Mouse (Mus musculus): ENCODE results near the gene St5. TPM values are rescaled to one million over a fixed set of nuclear protein-coding genes. Genes with fewer than 3 reads are reported as not detected.

Gene St5
- 28.6 and 31.4 TPM in 2 replicates for polyA plus RNA-seq (2015; fragmentation: Nextera tagmentation; extraction: Ambion mirVana)

- peak; percentile 94 for DNase-seq (ENCODE audit: low spot score)
Measured at GRCm38 (mm10) chr7:109703190-109704015, at the start of gene St5, which contains the start of gene Akip1. Gene St5, minus strand, starts transcription at chr7:109703605. Gene Akip1, plus strand, starts transcription at chr7:109703690.

GRCm38 (mm10) chr7:109752008-109752925 lies 48.9 kb upstream of the St5 start, which contains the start of gene Tmem9b:
Gene Tmem9b, minus strand, starts transcription at chr7:109752875.
- DNase-seq (ENCODE audit: low spot score) = peak; percentile 85

- DNase-seq (ENCODE audit: low spot score) = no peak
Measured at GRCm38 (mm10) chr7:109751427-109752007, 48.1 kb upstream of the St5 start.

GRCm38 (mm10) chr7:109747747-109748146 lies 44.3 kb upstream of the St5 start:
- DNase-seq (ENCODE audit: low spot score) = no peak

GRCm38 (mm10) chr7:109741703-109742102 lies 38.3 kb upstream of the St5 start:
- no peak for DNase-seq (ENCODE audit: low spot score)

- DNase-seq (ENCODE audit: low spot score) = no peak
Measured at GRCm38 (mm10) chr7:109741060-109741459, 37.7 kb upstream of the St5 start.

GRCm38 (mm10) chr7:109739822-109740370 lies 36.5 kb upstream of the St5 start:
- DNase-seq (ENCODE audit: low spot score) = no peak

- no peak for DNase-seq (ENCODE audit: low spot score)
Measured at GRCm38 (mm10) chr7:109734806-109735205, 31.4 kb upstream of the St5 start.

GRCm38 (mm10) chr7:109731626-109732025 lies 28.2 kb upstream of the St5 start, which contains the start of gene Ascl3:
Gene Ascl3, minus strand, starts transcription at chr7:109731726.
- DNase-seq (ENCODE audit: low spot score) = no peak

GRCm38 (mm10) chr7:109723697-109724096 lies 20.3 kb upstream of the St5 start, which contains the start of gene BC051019:
Gene BC051019, minus strand, starts transcription at chr7:109723850.
- DNase-seq (ENCODE audit: low spot score) = no peak

GRCm38 (mm10) chr7:109723114-109723513 lies 19.7 kb upstream of the St5 start:
- DNase-seq (ENCODE audit: low spot score) = no peak

- DNase-seq (ENCODE audit: low spot score) = peak; percentile 16
Measured at GRCm38 (mm10) chr7:109722618-109723017, 19.2 kb upstream of the St5 start.

- peak; percentile 29 for DNase-seq (ENCODE audit: low spot score)
Measured at GRCm38 (mm10) chr7:109719286-109719685, 15.9 kb upstream of the St5 start.

- DNase-seq (ENCODE audit: low spot score) = no peak
Measured at GRCm38 (mm10) chr7:109713434-109713982, 10.1 kb upstream of the St5 start.

- DNase-seq (ENCODE audit: low spot score) = no peak
Measured at GRCm38 (mm10) chr7:109712198-109712597, 8.8 kb upstream of the St5 start.

GRCm38 (mm10) chr7:109710069-109710468 lies 6.7 kb upstream of the St5 start:
- no peak for DNase-seq (ENCODE audit: low spot score)

GRCm38 (mm10) chr7:109708961-109709382 lies 5.6 kb upstream of the St5 start:
- no peak for DNase-seq (ENCODE audit: low spot score)

- DNase-seq (ENCODE audit: low spot score) = peak; percentile 47
Measured at GRCm38 (mm10) chr7:109707023-109707785, 3.8 kb upstream of the St5 start.

- DNase-seq (ENCODE audit: low spot score) = no peak
Measured at GRCm38 (mm10) chr7:109704461-109704860, 1.1 kb upstream of the St5 start.

GRCm38 (mm10) chr7:109704016-109704377 lies 592 bp upstream of the St5 start:
- DNase-seq (ENCODE audit: low spot score) = peak; percentile 15

Measured in thymus, postnatal 0 days (tissue).